Mouse (Mus musculus) ovary, adult 18-20 months (tissue): ENCODE data around the gene Scube2.
A peak's percentile ranks its signal among the peaks of the same experiment; 100 is the strongest.

ENCODE experiments used
- DNase-seq: peaks from one replicate; pipeline ENCODE4 v3.0.0; 2022; ENCODE audit warnings: low spot score, mixed read lengths

Gene Scube2

GRCm38 (mm10) chr7:109799168-109799567, 66.3 kb downstream of the Scube2 start:
- DNase-seq = peak; percentile 34

- DNase-seq = no peak
Measured at GRCm38 (mm10) chr7:109795564-109795963, 69.9 kb downstream of the Scube2 start.

GRCm38 (mm10) chr7:109794556-109794955, 70.9 kb downstream of the Scube2 start:
- DNase-seq = no peak

GRCm38 (mm10) chr7:109792759-109793158, 72.7 kb downstream of the Scube2 start:
- DNase-seq = no peak

GRCm38 (mm10) chr7:109790818-109791217, 74.7 kb downstream of the Scube2 start:
- no peak for DNase-seq

GRCm38 (mm10) chr7:109787860-109788259, 77.6 kb downstream of the Scube2 start:
- DNase-seq = no peak

- DNase-seq = no peak
Measured at GRCm38 (mm10) chr7:109783281-109783680, 82.2 kb downstream of the Scube2 start.

GRCm38 (mm10) chr7:109781470-109782203, 83.8 kb downstream of the Scube2 start, which contains the start of gene Nrip3:
Gene Nrip3 (minus strand): TSS chr7:109782025.
- DNase-seq = no peak

GRCm38 (mm10) chr7:109781087-109781469, 84.4 kb downstream of the Scube2 start:
- no peak for DNase-seq

- DNase-seq = no peak
Measured at GRCm38 (mm10) chr7:109772251-109772650, 93.2 kb downstream of the Scube2 start.

- no peak for DNase-seq
Measured at GRCm38 (mm10) chr7:109768699-109769383, 96.6 kb downstream of the Scube2 start.

- no peak for DNase-seq
Measured at GRCm38 (mm10) chr7:109767575-109768350, 97.7 kb downstream of the Scube2 start.

GRCm38 (mm10) chr7:109764009-109764408, 101.5 kb downstream of the Scube2 start:
- DNase-seq = no peak

GRCm38 (mm10) chr7:109756291-109756690, 109.2 kb downstream of the Scube2 start:
- DNase-seq = no peak

- DNase-seq = no peak
Measured at GRCm38 (mm10) chr7:109754034-109754433, 111.4 kb downstream of the Scube2 start.

- DNase-seq = peak; percentile 58
Measured at GRCm38 (mm10) chr7:109752008-109752925, 113.2 kb downstream of the Scube2 start, which contains the start of gene Tmem9b. Gene Tmem9b (minus strand): TSS chr7:109752875.

- no peak for DNase-seq
Measured at GRCm38 (mm10) chr7:109751427-109752007, 114.0 kb downstream of the Scube2 start.
